Mouse (Mus musculus) lung, postnatal 4 days (tissue): ENCODE measurements around the gene Pcdh19.

Source experiments
- DNase-seq, 2 experiments: peaks; one replicate each; pipeline ENCODE4 v3.0.0; 2021

Gene Pcdh19

GRCm38 (mm10) chrX:133657308-133658302 lies 31.2 kb downstream of the Pcdh19 start:
- no peak for DNase-seq

- peak in 1 of 2 experiments; percentile 20 for DNase-seq
Observed at GRCm38 (mm10) chrX:133655876-133656538, 32.8 kb downstream of the Pcdh19 start.

- DNase-seq: no peak
Observed at GRCm38 (mm10) chrX:133655196-133655595, 33.6 kb downstream of the Pcdh19 start.

- DNase-seq: no peak
Observed at GRCm38 (mm10) chrX:133653071-133653470, 35.7 kb downstream of the Pcdh19 start.

- DNase-seq: no peak
Observed at GRCm38 (mm10) chrX:133650379-133650778, 38.4 kb downstream of the Pcdh19 start.

GRCm38 (mm10) chrX:133647809-133648208 lies 41.0 kb downstream of the Pcdh19 start:
- no peak for DNase-seq

GRCm38 (mm10) chrX:133639445-133639844 lies 49.3 kb downstream of the Pcdh19 start:
- DNase-seq: no peak

GRCm38 (mm10) chrX:133629538-133629937 lies 59.2 kb downstream of the Pcdh19 start:
- DNase-seq: peak in 1 of 2 experiments; percentile 31

- no peak for DNase-seq
Observed at GRCm38 (mm10) chrX:133618222-133618621, 70.6 kb downstream of the Pcdh19 start.

GRCm38 (mm10) chrX:133605828-133606227 lies 83.0 kb downstream of the Pcdh19 start:
- DNase-seq: no peak

- peak; percentile 13 to 46 for DNase-seq
Observed at GRCm38 (mm10) chrX:133604272-133604671, 84.5 kb downstream of the Pcdh19 start.

- no peak for DNase-seq
Observed at GRCm38 (mm10) chrX:133602068-133602467, 86.7 kb downstream of the Pcdh19 start.

GRCm38 (mm10) chrX:133601658-133602057 lies 87.1 kb downstream of the Pcdh19 start:
- DNase-seq: no peak

GRCm38 (mm10) chrX:133601195-133601594 lies 87.6 kb downstream of the Pcdh19 start:
- no peak for DNase-seq

- DNase-seq: no peak
Observed at GRCm38 (mm10) chrX:133575601-133576382, 113.0 kb downstream of the Pcdh19 start.

- DNase-seq: no peak
Observed at GRCm38 (mm10) chrX:133565355-133565754, 123.4 kb downstream of the Pcdh19 start.
